Mouse (Mus musculus) neural tube, embryonic 10.5 days (tissue): ENCODE results near the gene Eya4.

Experiments used
- DNase-seq: peaks from one replicate; pipeline ENCODE4 v3.0.0-alpha.2; 2017; ENCODE audit warnings: low spot score; ENCODE audit errors: extremely low spot score

The Eya4 gene

DNA sequence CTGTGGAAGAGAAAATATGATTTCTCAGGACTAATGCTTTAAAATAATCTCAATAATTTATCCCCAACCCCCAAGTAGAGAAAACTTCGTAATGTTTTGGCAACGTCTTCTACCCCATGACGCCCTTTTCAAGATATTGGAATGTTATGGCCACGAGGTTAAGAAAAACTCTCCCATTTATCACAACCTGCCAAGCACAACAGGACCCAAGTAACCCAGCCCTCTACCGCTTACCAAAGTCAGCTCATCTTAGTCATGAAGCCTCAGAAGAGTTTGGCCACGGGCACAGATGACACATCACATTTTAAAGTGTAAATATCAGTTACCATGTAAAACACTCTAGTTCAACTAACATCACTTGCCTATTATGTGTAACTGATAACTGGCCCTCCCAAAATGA lies 117.2 kb downstream of the Eya4 start:
- DNase-seq: no peak

- no peak for DNase-seq
These were observed 119.7 kb downstream of the Eya4 start for GRCm38 (mm10) chr10:23230863-23231262.

GRCm38 (mm10) chr10:23223336-23223735 lies 127.2 kb downstream of the Eya4 start:
- no peak for DNase-seq

- DNase-seq: no peak
These were observed 130.2 kb downstream of the Eya4 start for GRCm38 (mm10) chr10:23220432-23220831.

- no peak for DNase-seq
These were observed 133.8 kb downstream of the Eya4 start for GRCm38 (mm10) chr10:23216815-23217214.

DNA sequence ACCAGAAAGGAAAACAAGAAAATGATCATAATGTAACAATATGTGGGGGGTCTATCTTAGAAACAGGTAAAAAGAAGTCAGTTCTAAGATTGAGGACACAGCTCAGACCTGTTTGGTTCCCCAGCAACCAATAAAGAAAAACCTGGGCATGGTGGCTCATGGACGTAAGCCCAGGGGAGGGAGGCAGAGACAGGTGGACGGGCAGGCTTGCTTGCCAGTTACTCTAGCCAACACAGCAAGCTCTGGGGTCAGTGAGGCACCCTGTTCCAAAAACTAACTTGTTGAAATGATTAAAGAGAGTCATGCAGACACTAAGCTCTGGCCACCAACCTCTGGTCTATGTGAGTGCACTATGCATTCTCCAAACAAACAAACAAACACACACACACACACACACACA lies 139.2 kb downstream of the Eya4 start:
- no peak for DNase-seq

DNA sequence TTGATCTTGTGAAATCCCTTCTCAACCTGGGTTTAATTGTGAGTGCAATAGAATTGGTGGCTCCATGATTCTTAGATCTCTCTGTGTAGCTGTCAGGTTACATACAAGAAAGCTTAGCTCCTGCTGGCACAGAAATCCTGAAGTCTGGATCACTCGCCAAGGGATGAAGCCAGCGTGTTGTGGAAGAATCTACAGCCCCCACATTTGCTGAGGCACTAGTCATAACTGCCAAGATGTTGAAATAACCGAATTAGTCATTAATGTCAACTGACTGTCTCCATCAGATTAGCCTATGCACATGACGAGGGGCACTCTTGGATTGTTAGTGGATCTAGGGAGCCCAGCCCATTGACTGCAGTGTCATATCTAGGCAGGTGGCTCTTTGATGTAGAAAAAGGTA lies 146.7 kb downstream of the Eya4 start:
- DNase-seq: no peak

DNA sequence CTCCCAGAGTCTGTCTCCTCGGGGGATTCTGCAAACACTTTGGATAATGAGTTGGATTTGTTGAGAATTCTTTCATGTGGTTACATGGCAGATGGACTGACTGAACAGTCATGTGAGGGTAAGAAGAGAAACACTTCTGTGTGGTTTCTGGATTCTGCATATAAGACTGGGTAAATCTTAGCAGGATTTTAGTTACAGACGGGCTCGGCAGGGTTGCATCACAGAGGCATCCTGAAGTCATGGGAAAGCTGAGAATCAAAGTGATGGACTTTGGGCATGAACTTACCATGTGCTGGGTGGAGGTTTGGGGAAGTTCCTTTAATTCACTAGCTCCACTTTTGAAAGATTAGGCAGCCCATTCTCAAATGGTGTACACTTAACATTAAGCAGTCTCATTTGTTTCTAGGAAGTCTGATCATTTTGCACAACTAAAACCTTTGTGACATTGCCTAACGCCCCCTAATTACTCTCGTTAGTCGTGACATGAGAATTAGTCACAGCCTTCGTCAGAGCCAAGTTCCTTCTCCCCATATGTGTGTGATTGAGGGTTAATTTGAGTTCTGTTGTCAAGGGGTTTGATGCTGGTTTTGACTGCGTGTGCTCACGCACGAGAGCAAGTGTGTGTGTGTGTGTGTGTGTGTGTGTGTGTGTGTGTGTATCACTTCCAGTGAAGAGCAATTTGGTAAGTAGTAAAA lies 147.3 kb downstream of the Eya4 start:
- no peak for DNase-seq

- DNase-seq: no peak
These were observed 148.0 kb downstream of the Eya4 start for GRCm38 (mm10) chr10:23202591-23202990.

GRCm38 (mm10) chr10:23198251-23198650 lies 152.3 kb downstream of the Eya4 start:
- no peak for DNase-seq

DNA sequence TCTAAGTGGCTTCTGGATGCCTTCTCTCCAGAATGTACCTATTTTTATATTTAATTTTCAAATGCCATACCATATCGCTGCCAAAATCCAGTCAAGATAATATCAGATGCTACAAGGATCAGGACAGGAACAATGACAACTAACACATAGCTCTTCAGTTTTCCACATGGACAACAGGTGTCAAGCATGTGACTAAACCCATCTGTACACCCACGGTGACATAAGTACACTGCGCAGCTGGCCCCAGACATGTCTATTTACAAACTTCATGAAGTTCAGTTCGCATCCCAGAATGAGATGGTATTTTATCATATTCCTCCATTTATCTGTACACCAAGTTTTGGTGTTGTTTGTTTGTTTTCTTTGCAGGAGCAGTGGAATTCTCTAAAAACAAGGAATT lies 154.2 kb downstream of the Eya4 start:
- no peak for DNase-seq

DNA sequence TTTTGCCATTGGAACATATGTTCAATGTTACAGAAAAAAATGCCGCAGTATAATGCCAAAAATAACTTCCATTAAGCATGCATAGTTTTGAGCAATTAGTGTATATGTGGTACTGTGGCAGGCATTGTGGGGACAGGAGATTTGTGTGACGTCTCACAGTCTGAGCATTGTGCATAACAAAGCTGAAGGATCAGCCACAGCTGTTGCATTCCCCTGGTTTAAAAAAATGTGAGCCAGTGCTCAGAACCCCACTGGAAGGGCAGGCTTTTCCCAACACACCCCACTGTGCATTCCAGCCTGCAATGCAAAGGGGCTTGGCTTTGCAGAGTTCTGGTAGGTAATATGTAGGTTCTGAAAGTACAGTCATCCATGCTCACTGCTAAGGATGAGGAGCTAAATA lies 155.2 kb downstream of the Eya4 start:
- no peak for DNase-seq

GRCm38 (mm10) chr10:23189836-23190235 lies 160.8 kb downstream of the Eya4 start:
- no peak for DNase-seq

DNA sequence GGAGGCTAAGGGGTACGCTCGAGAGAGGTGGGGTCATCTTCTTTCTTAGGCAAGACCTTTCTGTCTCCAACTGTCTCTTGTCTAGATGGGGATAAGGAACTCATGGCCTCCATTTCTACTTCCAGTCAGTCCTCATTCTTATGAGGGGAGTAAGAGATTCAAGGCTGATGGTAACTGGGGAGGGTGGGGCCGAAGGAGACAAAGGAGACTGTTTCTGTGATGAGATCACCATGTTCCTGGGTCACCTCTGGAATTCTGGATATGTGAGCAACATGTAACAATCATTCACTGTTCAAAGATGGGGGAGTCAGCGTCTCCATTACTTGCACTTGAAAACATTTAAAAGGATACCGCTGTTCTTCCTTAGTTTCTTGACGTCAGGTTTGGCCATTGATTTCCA lies 165.2 kb downstream of the Eya4 start:
- no peak for DNase-seq

- no peak for DNase-seq
These were observed 168.8 kb downstream of the Eya4 start for GRCm38 (mm10) chr10:23181572-23182493.

- DNase-seq: no peak
These were observed 171.3 kb downstream of the Eya4 start for GRCm38 (mm10) chr10:23179285-23179684.

- DNase-seq: no peak
These were observed 173.1 kb downstream of the Eya4 start for GRCm38 (mm10) chr10:23177347-23178046.

DNA sequence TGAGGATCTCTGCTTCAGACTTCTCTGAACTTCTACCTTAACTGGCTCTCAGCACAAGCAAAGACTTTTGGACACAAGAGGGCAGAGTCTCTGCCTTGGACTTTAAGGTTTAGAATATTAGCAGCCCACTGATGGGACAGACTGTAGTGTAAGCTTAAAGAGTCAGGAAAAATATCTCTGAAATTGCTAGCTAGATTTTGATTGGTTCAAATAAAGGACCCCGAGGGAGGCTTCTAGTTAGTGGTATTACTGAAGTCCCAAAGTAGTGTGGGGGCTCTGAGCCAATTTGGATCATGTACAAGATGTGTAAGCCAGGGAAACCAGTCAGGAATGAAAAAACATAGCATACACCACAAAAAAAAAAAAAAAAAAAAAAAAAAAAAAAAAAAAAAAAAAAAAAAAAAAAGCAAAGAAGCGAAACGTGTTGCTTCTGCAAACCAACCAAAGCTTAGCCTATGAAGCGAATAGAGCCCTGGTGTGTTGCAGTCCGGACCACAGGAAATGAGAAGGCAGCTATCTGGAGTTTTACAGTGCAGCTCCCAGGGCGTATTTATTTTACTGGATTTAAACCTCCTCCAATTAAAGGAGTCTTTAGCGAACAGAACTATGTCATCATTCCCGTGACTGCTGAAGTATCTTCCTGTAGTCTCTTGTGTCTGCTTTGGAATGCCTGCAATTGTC lies 173.8 kb downstream of the Eya4 start:
- no peak for DNase-seq

GRCm38 (mm10) chr10:23171541-23171940 lies 179.0 kb downstream of the Eya4 start:
- no peak for DNase-seq

- DNase-seq: no peak
These were observed 185.4 kb downstream of the Eya4 start for GRCm38 (mm10) chr10:23165089-23165642.

DNA sequence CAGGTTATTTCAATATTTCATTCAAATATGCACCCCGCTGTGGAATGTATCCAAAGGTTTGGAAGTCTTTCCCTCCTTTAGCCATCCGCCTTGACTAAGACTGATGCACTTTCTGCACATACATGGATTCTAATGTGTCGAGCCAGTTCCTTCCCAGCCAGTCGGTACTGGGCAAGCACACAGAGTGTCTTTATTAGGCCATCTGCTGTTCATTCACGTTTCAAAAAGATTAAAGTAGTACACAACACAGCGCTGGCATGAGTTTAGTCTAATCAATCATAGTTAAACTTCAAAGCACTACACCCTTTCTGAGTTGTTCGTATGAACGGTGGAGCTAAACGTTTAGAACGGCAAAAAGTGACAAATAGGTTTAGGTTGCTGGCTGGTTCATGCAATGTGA lies 190.7 kb downstream of the Eya4 start:
- DNase-seq: no peak
